Mouse (Mus musculus) gastrocnemius, adult 8-10 months (tissue): ENCODE measurements at regions not wholly inside any gene's neighbourhood (a gene's known extent, or its start where the extent isn't known, plus 50 kb on each side); places are given as distances from the start of the nearest gene placed in this dataset.

Experiments used
- DNase-seq, 2 experiments: peaks; one replicate each; pipeline ENCODE4 v3.0.0; 2022; ENCODE audit warnings: low spot score in 2 of 2

DNA sequence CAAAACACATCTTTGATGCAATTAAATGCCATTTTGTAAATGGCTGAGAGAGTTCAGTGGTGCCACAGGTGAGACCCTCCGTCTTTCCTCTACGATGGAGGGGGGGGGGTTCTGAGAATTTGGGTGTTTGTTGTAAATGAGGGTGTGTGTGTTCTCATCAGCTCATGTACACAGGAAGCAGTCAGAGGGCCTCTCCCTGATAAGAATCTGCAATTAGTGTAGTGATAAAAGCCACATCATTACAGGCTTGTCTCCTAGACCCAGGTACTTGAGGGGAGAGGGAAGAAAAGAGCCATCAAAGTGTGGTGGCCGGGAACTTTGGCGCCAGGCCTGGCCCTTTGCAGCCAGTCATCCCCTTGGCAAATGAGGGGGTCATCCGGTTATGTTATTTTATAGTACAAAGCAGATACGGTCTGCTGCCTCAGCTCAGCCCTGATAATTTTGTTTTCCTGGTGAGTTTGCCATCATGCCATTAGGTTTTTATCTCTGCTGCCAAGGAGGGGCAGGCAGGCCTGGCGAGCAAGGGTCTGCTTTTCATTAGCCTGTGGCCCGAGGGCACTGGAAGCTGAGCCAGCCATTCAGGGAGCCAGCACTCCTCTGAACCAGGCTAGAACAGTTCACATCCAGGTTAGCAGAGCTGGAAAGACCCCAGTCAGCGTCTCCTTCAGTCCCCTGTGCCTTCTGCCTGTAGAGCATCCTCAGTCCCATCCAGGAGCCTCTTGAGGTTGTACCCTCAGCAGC lies 59.7 kb downstream of the H2al1j start:
- no peak for DNase-seq

GRCm38 (mm10) chrX:11388860-11389259 lies 61.2 kb downstream of the H2al1j start:
- DNase-seq = no peak

GRCm38 (mm10) chrX:11400406-11400805 lies 72.8 kb downstream of the H2al1j start:
- no peak for DNase-seq

- no peak for DNase-seq
Observed at GRCm38 (mm10) chrX:11404369-11404768, 76.7 kb downstream of the H2al1j start.

GRCm38 (mm10) chrX:11412316-11412826 lies 84.7 kb downstream of the H2al1j start:
- no peak for DNase-seq

DNA sequence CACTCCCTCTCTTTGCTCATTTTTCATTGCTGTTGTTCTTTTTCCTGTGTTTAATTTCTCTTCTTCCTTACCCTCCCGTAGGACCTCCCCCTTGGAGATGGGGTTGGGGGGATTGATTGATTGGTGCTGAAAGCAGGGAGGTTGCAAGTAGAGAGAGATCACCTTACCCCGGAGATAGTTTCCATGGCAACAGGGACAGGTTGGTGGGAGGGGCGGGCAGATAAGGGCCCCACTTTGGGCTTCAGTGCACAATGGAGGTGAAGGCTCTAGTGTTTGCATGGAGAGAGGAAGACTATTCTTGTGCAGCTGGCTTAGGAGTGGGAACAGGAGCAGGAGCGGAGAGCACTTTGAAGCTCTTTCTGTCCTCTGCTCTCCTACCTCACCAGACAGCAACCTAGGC lies 88.0 kb downstream of the H2al1j start:
- DNase-seq = no peak

DNA sequence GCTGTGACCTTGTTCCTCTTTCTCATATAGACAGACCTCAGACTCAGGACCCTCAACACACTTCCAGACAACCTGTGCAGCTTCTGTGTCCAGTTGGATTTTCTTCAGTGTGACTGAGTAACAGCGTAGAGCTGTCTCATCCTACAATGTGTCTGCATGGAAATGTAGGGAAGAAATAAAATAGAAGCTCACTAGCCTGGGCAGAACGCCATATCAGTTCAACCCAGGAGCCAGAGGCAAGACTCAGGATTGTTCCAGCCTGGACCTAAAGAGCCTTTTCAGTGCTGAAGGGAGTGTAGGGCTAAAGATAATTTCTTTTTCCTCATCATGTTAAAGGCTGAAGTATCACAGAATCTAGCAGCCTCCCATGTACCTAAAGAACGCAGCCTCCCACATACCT lies 88.9 kb downstream of the H2al1j start:
- DNase-seq = no peak

DNA sequence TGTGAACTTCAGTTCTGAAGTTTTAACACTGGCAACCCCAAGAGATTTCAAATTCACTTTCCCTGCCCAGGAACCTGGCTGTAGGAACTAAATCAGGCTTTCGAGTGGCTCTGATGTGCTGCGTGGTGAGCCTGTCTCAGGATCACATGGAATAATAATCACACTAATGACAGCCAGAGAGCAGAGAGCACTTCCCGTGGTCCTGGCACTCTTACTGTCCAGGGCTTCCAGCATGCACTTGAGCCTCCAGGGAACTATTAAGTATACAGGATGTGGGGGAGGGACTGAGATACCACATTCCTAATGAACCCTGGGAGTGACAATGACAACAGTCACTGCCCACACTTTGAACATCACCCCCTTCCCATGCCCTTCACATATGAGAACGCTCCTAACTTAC lies 90.2 kb downstream of the H2al1j start:
- DNase-seq = no peak

- peak; percentile 8 to 9 for DNase-seq
Observed at GRCm38 (mm10) chrX:11418261-11418660, 90.6 kb downstream of the H2al1j start.

DNA sequence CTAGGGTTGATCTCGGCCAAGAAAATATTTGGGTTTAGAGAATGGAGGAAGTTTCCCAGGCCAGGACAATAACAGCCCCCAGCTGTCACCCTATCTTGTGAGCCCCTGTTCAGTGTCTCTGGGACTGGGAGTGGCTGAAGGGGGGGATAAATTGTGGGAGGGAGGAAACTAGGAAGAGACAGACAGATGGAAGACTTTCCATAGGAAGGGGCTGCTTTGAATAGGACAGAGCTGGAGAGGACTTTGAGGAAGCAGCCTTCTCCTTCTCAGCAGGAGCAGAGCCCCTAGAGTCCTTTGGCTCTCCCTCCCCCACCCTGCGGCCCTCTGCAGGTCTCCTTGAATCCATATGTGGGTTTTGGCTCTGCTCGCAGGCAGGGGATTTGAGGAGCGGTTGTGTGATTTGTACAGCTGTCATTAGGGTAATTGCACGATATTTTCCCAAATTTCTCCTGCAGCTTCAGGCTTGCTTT lies 91.6 kb downstream of the H2al1j start:
- no peak for DNase-seq

- no peak for DNase-seq
Observed at GRCm38 (mm10) chrX:11432403-11433004, 104.9 kb downstream of the H2al1j start.

GRCm38 (mm10) chrX:11435338-11435737 lies 107.7 kb downstream of the H2al1j start:
- DNase-seq = no peak

- DNase-seq = peak in 1 of 2 experiments; percentile 2
Observed at GRCm38 (mm10) chrX:11437151-11437944, 109.7 kb downstream of the H2al1j start.

DNA sequence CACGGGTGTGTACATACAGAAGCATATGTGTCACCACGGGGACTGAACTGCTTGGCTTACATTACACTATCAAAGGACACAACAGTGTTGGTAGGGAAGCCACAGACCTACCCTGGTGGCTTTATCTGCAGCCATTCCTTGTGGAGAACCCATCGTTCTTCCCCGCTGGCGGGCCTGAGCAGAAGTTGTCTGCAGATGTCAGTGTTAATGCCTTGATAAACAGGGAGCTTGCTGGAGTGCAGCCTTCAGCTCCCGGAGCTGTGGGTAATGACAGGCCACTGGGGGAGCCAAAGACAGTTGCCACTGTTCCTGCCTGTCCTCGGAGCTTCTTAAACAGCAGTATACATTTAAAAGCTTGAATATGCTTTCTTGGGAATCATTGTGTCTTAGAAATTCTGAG lies 115.9 kb downstream of the H2al1j start:
- DNase-seq = no peak

DNA sequence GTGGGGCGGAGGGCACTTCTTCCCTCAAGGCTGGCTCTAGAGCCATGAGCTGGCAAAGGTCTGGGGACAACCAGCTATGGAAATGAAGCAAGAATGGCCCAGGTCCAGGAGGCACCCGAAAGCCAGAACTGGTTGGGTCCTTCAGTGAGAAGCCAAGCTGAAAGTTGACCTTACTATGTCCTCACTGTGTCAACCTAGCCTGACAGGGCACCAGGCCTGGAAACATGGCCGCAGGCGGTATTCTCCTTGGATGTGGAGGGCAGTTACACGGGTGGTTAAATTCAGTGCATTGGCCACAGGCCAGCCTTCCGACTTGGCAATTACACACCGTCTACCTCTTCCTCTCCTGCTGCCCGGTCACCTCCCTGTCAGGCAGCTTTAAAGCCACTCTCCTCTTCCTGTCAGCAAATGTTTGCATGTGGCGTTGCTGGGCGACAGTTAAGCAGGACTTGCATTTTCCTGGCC lies 116.7 kb downstream of the H2al1j start:
- DNase-seq = peak; percentile 54 to 66

DNA sequence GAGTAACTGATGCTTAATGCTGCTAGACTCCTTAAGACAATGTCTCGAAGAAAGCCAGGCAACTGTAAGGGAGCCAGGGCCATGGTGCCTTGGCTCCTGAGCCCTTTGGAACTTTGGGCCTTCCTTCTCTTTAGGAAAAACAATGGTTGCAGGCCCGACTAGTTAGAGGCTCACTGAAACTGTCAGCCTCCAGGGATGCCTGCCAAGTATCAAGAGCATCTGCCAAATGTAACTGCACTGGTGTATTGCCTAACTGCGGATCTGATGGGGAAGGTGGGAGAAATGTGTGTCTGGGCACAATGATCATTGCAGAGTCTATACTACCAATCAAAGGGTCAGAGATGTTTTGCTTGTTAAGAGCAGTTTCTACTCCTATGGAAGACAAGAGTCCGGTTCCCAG lies 121.1 kb downstream of the H2al1j start:
- DNase-seq = no peak

- no peak for DNase-seq
Observed at GRCm38 (mm10) chrX:11458521-11458920, 130.9 kb downstream of the H2al1j start.

DNA sequence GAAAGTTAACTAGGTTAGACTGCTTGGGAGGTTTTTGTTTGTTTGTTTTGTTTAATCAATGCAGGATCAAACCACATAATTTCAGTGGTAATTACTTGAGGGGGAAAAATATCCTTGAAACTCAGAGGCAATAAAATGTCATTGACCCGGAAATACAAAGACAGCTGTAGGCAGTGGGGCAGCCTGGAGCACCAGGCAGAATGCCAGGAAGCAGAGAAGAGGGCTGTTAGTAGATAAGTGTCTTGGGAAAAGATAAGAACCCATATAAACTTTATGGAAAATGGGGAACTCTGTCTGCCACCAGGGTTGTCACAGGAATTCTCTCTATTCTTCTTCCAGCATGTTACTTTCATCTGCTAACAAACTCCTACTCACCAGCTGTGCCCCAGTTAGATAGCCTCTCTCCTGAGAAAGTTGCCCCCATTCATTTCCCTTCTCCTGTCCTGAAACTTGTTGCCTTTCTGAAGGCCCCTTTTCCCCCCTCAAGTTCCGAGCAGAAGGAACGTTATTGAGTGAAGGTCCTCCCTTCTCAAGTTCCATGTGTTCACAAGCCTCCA lies 136.4 kb downstream of the H2al1j start:
- DNase-seq = no peak

GRCm38 (mm10) chrX:11466191-11466590 lies 138.6 kb downstream of the H2al1j start:
- DNase-seq = no peak

DNA sequence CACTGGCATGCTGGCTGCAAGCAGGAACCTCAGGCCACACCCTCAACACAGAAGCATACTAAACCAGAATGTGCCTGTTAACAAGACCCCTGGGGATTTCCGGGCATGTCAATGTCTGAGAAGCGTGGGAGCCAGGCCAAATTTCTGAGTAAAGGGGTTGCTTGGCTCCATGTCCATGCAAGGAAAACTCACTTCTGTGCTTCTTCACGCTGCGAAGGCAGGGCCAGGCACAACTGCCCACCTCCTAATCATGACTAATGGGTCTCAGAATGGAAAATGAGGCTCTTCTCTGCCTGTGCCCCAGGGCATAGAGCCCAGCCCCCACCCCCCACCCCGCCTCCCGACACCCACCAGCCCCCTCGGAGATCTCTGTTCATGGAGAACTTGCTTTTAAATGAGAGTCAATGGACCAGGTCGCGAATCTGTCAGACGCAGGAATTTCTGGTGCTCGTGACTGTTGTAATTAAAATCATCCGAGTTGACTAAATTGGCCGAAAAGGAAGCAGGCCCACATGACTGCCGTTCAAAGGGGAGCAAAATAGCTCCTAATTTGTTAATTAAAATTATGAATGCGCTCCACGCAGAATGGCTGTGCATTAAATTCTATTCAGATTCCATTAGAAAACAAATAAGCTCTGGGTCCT lies 152.2 kb downstream of the H2al1j start:
- DNase-seq = no peak

DNA sequence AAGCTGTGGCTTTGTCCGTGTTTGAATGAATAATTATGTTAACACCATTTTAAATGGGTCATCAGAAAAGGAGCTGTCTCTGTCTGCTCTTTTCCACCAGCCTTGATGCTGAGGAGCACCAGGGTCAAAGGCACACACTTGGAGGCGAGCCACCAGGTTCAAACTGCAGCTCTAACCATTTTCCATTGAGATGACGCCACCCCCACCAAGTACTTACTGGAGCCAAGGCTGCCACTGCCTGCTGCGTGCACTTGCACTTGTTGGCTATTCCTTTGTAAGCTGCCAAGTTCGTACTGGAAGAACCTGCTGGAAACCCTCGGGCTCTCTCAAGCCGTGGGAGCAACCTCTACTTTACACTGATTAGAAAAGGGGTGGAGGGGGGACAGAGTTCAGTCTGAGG lies 154.5 kb downstream of the H2al1j start:
- no peak for DNase-seq
